8 mouse cellular contexts compared by ENCODE assay signal in genomic region chr19:22303952-22304655, GRCm38 (mm10).
DNase-seq lines count a peak whose midpoint lies in the region; ATAC-seq and TF ChIP-seq lines count a peak whose summit lies in the region.

No protein-coding gene starts in this region.

- DNase-seq in ES-E14 (ENCODE audit: low read depth, low spot score), result peak; percentile 66
- DNase-seq in cerebellum, adult 18-20 months, result peak; percentile 88
- DNase-seq in heart, postnatal 4 days, result peak; percentile 92
- DNase-seq in layer of hippocampus, adult 18-20 months (ENCODE audit: low spot score in 2 of 2), result peak; percentile 64 to 93
- DNase-seq in liver, postnatal 0 days, result peak; percentile 83
- DNase-seq in testis, postnatal 14 days (ENCODE audit: low spot score), result peak; percentile 70

- in situ Hi-C loops in ES-E14 (cut with MboI; ENCODE audit: low sequenced_read_pairs in 2 of 2, unreplicated experiment in 2 of 2), result loop anchor here in 1 of 2 experiments (25.0 kb wide), 1 partner anchor 442 kb away; no protein-coding TSS in a partner anchor

- no peak for TF ChIP-seq EP300 in liver, postnatal 0 days (IDR thresholded peaks at IDR 0.05; ENCODE audit: low read depth)

- peak; percentile 60 for ATAC-seq in frontal cortex, adult (ENCODE audit: low TSS enrichment)
- no peak; the same call in 1 of the 2 replicates for ATAC-seq in liver, postnatal 0 days
- peak; percentile 78 for ATAC-seq in neural tube, embryonic 15.5 days (ENCODE audit: low FRiP score)

- H3K27ac ChIP-seq in ES-E14 (ENCODE audit: insufficient read depth, low read depth, low read length, poor library complexity, severe bottlenecking), result no peak overlapping the region
- no peak overlapping the region for H3K27ac ChIP-seq in liver, postnatal 0 days (ENCODE audit: low read depth)
- peak overlapping the region; percentile 67 for H3K27ac ChIP-seq in neural tube, embryonic 15.5 days (replicated peaks)

- H3K27me3 ChIP-seq in liver, postnatal 0 days (ENCODE audit: insufficient read depth, low read length), result no peaks in the 10 kb centered on the region
- no peaks in the 10 kb centered on the region for H3K27me3 ChIP-seq in neural tube, embryonic 15.5 days (replicated peaks)

- no peak overlapping the region; the same call in 1 of the 2 replicates for H3K9ac ChIP-seq in ES-E14 (ENCODE audit: insufficient read depth, low read depth, low read length, poor library complexity, severe bottlenecking)
- no peak overlapping the region for H3K9ac ChIP-seq in liver, postnatal 0 days (replicated peaks)
- H3K9ac ChIP-seq in neural tube, embryonic 15.5 days (replicated peaks), result peak overlapping the region; percentile 38; the same call in 1 of the 2 replicates

- peak; percentile 65 for TF ChIP-seq CTCF in liver, postnatal 0 days (IDR thresholded peaks at IDR 0.05; ENCODE audit: low read depth)

- H3K9me3 ChIP-seq in ES-E14 (ENCODE audit: control insufficient read depth, insufficient read depth, low read depth, low read length), result no peaks in the 10 kb centered on the region
- H3K9me3 ChIP-seq in liver, postnatal 0 days (ENCODE audit: low read length), result no peaks in the 10 kb centered on the region
- no peaks in the 10 kb centered on the region for H3K9me3 ChIP-seq in neural tube, embryonic 15.5 days (replicated peaks)

- H3K36me3 ChIP-seq in ES-E14 (ENCODE audit: control insufficient read depth, insufficient read depth, low read length, poor library complexity, severe bottlenecking), result no peaks in the 10 kb centered on the region
- H3K36me3 ChIP-seq in liver, postnatal 0 days (replicated peaks; ENCODE audit: insufficient read depth, low read length), result no peaks in the 10 kb centered on the region
- no peaks in the 10 kb centered on the region for H3K36me3 ChIP-seq in neural tube, embryonic 15.5 days

- WGBS in liver, postnatal 0 days (ENCODE audit: insufficient replicate concordance), result 8% methylated on average over 16 of the region's 18 CpGs
- 4% methylated on average over 16 of the region's 18 CpGs for WGBS in neural tube, embryonic 15.5 days

- peak overlapping the region in 1 of 2 experiments; percentile 30; a peak in 1 of 4 replicates for H3K4me3 ChIP-seq in ES-E14 (ENCODE audit: insufficient read depth in 1 of 2, low read depth in 1 of 2, low read length in 2 of 2, poor library complexity in 1 of 2, severe bottlenecking in 1 of 2)
- no peak overlapping the region for H3K4me3 ChIP-seq in liver, postnatal 0 days (ENCODE audit: low read depth, low read length)
- H3K4me3 ChIP-seq in neural tube, embryonic 15.5 days (replicated peaks), result peak overlapping the region; percentile 25

- H3K4me1 ChIP-seq in ES-E14 (ENCODE audit: control insufficient read depth in 2 of 2, insufficient read depth in 2 of 2, low read length in 2 of 2, poor library complexity in 1 of 2), result no peaks in the 10 kb centered on the region
- H3K4me1 ChIP-seq in liver, postnatal 0 days (ENCODE audit: insufficient read depth), result no peaks in the 10 kb centered on the region
- H3K4me1 ChIP-seq in neural tube, embryonic 15.5 days, result peaks cover 15% of the 10 kb centered on the region

- H3K4me2 ChIP-seq in liver, postnatal 0 days (ENCODE audit: low read depth, low read length), result peak overlapping the region; percentile 58
- H3K4me2 ChIP-seq in neural tube, embryonic 15.5 days, result peak overlapping the region; percentile 56

TF ChIP-seq in ES-E14, 5 proteins besides CTCF, POLR2A, EP300 and RAD21:
- TF ChIP-seq ZC3H11A (IDR thresholded peaks at IDR 0.05; ENCODE audit: borderline replicate concordance, low read depth, low read length) (peak; percentile 67; the same call in 1 of the 2 replicates), CHD2 (IDR thresholded peaks at IDR 0.05; ENCODE audit: low read depth, low read length) (no peak)
